Mouse (Mus musculus): ENCODE results near the gene Rps6ka5. TPM values are rescaled to one million over a fixed set of nuclear protein-coding genes. Genes with fewer than 3 reads are reported as not detected.

Rps6ka5 gene
- polyA plus RNA-seq, 1 experiment from 2014 or later = 3.6 TPM

DNA sequence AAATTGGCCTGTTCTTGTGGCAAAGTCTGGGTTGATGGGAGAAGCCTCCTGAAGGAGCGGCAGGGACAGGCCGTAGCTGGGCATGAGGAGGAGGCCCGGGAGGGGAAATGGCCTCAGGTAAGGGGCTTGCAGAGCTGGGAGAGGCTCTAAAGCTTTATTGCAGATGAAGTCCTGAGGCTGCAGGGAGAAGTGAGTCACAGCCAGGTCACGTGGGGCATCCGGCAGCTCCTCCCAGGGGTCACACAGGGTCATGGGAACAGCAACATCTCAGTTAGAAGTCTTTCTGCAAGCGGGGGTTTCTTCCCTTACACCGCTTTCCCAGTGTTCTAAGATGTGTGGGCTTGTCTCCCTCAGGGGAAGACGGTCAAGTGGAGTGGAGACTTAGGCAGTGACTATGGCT lies 197.6 kb downstream of the Rps6ka5 start:
- WGBS = 29% methylated on average over 8 of the region's 8 CpGs
- H3K27ac ChIP-seq (ENCODE audit: low read length) = no peak overlapping the region
- no peak overlapping the region for H3K4me3 ChIP-seq (replicated peaks; ENCODE audit: low read length)
- H3K36me3 ChIP-seq (ENCODE audit: control insufficient read depth, insufficient read depth, low read length) = no peaks in the 10 kb centered on the region
- H3K9me3 ChIP-seq (replicated peaks; ENCODE audit: control insufficient read depth, low read length) = no peaks in the 10 kb centered on the region
- ATAC-seq (ENCODE audit: insufficient read depth, low FRiP score) = peak; percentile 18; the same call in 1 of the 2 replicates
- H3K27me3 ChIP-seq (ENCODE audit: control insufficient read depth, insufficient read depth, low read length) = no peaks in the 10 kb centered on the region
- peak overlapping the region; percentile 52; the same call in 1 of the 2 replicates for H3K9ac ChIP-seq (ENCODE audit: low read length)
- H3K4me1 ChIP-seq (ENCODE audit: control insufficient read depth, insufficient read depth, low read length) = peaks cover 7% of the 10 kb centered on the region
- H3K4me2 ChIP-seq (ENCODE audit: low read depth, low read length) = no peak overlapping the region

DNA sequence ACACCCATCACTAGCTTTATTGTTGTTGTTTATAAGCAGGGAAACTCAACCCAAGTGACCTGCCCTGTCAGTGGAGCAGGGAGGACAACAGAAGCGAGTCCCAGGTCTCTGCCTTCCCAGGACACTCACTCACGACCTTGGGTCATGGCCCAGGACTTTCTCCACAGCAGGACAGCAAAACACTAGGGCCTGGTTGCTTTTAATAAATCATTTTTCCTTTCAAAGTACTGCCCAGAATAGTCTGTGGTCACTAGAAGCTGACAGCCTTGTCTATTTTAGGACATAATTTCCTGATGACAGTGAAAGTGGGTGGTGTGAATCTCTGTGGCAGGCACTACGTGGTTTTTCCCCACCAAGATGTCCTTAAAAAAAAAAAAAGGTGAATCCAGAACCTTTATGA lies 198.5 kb downstream of the Rps6ka5 start:
- no peaks in the 10 kb centered on the region for H3K36me3 ChIP-seq (ENCODE audit: control insufficient read depth, insufficient read depth, low read length)
- peaks cover 7% of the 10 kb centered on the region for H3K4me1 ChIP-seq (ENCODE audit: control insufficient read depth, insufficient read depth, low read length)
- 63% methylated on average over 3 of the region's 3 CpGs for WGBS
- no peaks in the 10 kb centered on the region for H3K9me3 ChIP-seq (replicated peaks; ENCODE audit: control insufficient read depth, low read length)
- H3K4me3 ChIP-seq (replicated peaks; ENCODE audit: low read length) = no peak overlapping the region
- H3K4me2 ChIP-seq (ENCODE audit: low read depth, low read length) = no peak overlapping the region
- no peaks in the 10 kb centered on the region for H3K27me3 ChIP-seq (ENCODE audit: control insufficient read depth, insufficient read depth, low read length)
- H3K27ac ChIP-seq (ENCODE audit: low read length) = no peak overlapping the region
- H3K9ac ChIP-seq (ENCODE audit: low read length) = no peak overlapping the region
- ATAC-seq (ENCODE audit: insufficient read depth, low FRiP score) = no peak

DNA sequence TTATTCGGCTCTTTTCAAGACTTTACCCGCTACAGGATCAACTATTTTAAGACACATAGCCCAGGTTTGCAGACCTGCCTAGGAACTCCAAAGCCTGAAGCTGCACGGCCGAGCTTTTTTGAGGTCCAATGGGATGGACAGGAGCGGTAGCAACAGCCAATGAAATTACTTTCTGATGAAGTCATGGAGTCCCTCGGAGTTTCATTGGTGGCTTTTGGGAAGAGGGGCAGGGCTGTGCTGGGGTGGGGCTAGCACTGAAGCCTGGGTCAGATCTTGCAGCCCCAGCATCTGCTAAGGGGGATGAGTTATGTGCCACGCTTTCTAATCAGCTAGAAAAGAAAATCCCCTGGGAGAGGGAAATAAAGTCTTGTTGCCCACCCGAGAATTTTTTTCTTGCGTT lies 199.0 kb downstream of the Rps6ka5 start:
- H3K9me3 ChIP-seq (replicated peaks; ENCODE audit: control insufficient read depth, low read length) = no peaks in the 10 kb centered on the region
- peak; percentile 92 for ATAC-seq (ENCODE audit: insufficient read depth, low FRiP score)
- H3K9ac ChIP-seq (ENCODE audit: low read length) = no peak overlapping the region
- H3K36me3 ChIP-seq (ENCODE audit: control insufficient read depth, insufficient read depth, low read length) = no peaks in the 10 kb centered on the region
- no peaks in the 10 kb centered on the region for H3K27me3 ChIP-seq (ENCODE audit: control insufficient read depth, insufficient read depth, low read length)
- H3K4me1 ChIP-seq (ENCODE audit: control insufficient read depth, insufficient read depth, low read length) = peaks cover 7% of the 10 kb centered on the region
- H3K27ac ChIP-seq (ENCODE audit: low read length) = no peak overlapping the region
- peak overlapping the region; percentile 23; the same call in 1 of the 2 replicates for H3K4me3 ChIP-seq (replicated peaks; ENCODE audit: low read length)
- peak overlapping the region; percentile 50 for H3K4me2 ChIP-seq (ENCODE audit: low read depth, low read length)
- 13% methylated on average over 9 of the region's 9 CpGs for WGBS

DNA sequence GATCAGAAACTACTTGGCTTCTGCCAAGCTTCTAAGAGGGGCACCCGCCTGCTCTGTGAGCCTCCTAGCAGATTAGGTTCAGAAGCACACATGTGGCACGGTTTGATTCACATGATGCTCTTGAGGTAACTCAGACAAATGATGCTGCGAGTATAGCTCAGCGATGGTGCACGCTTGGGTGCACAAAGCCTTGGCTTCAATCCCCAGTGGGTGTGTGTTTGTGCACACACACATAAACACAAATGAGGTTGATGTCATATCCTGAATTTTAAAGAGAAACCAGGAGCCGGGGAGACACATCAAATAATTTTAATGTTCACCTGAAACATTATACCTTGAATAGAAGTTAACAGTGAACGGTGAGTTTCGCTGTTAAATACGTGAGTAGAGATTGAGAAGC lies 199.5 kb downstream of the Rps6ka5 start:
- no peaks in the 10 kb centered on the region for H3K9me3 ChIP-seq (replicated peaks; ENCODE audit: control insufficient read depth, low read length)
- H3K4me3 ChIP-seq (replicated peaks; ENCODE audit: low read length) = peak overlapping the region; percentile 23; the same call in 1 of the 2 replicates
- no peaks in the 10 kb centered on the region for H3K27me3 ChIP-seq (ENCODE audit: control insufficient read depth, insufficient read depth, low read length)
- peaks cover 7% of the 10 kb centered on the region for H3K4me1 ChIP-seq (ENCODE audit: control insufficient read depth, insufficient read depth, low read length)
- 73% methylated on average over 9 of the region's 9 CpGs for WGBS
- H3K36me3 ChIP-seq (ENCODE audit: control insufficient read depth, insufficient read depth, low read length) = no peaks in the 10 kb centered on the region
- no peak overlapping the region for H3K27ac ChIP-seq (ENCODE audit: low read length)
- H3K9ac ChIP-seq (ENCODE audit: low read length) = no peak overlapping the region
- no peak for ATAC-seq (ENCODE audit: insufficient read depth, low FRiP score)
- H3K4me2 ChIP-seq (ENCODE audit: low read depth, low read length) = peak overlapping the region; percentile 50

DNA sequence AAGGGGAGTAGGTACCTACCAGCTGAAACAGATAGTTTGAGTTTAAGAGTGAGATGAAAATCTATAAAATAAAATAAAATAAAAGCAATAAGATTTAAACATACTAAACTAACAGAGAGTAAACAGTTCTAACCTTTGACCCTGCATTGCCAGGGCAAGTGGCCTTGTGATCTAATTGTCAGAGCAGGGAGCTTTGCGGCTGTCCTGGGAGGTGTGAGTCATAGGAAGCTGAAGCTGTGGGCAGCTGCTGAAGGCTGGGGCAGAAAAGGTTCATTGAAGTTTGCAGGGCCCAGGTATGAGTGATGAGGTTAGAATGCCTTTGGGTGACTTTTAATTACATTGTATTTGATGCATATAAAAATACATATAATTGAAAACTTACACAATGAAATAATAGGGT lies 200.8 kb downstream of the Rps6ka5 start:
- H3K36me3 ChIP-seq (ENCODE audit: control insufficient read depth, insufficient read depth, low read length) = no peaks in the 10 kb centered on the region
- no peak overlapping the region for H3K4me3 ChIP-seq (replicated peaks; ENCODE audit: low read length)
- no peak for ATAC-seq (ENCODE audit: insufficient read depth, low FRiP score)
- H3K27ac ChIP-seq (ENCODE audit: low read length) = no peak overlapping the region
- no peak overlapping the region for H3K9ac ChIP-seq (ENCODE audit: low read length)
- H3K27me3 ChIP-seq (ENCODE audit: control insufficient read depth, insufficient read depth, low read length) = no peaks in the 10 kb centered on the region
- no peak overlapping the region for H3K4me2 ChIP-seq (ENCODE audit: low read depth, low read length)
- no peaks in the 10 kb centered on the region for H3K9me3 ChIP-seq (replicated peaks; ENCODE audit: control insufficient read depth, low read length)
- H3K4me1 ChIP-seq (ENCODE audit: control insufficient read depth, insufficient read depth, low read length) = peaks cover 7% of the 10 kb centered on the region
- WGBS = 39% methylated on average over 1 of the region's 1 CpGs

DNA sequence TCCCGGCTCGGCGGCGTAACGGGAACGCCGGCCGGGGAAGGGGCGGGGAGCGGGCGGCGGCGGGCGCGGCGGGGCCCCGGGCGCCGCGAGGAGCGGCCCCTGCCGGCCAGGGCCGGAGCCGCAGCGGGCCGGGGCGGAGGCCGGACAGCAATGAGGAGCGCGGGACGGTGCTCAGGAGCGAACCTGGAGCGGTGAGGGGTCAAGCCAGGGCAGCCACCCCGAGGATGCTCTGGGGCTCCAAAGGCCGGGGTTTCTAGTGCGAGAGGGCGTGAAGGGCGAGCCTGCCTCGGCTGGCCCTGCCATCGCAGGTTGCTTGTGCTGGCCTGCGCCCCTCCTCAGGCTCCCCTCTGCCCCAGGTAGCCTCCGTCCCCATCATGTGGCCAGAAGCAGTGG lies 206.0 kb downstream of the Rps6ka5 start, which contains the start of gene Ttc7b:
Ttc7b (minus strand) TSS at position 33 of the 393 bp plus-strand sequence.
- H3K4me2 ChIP-seq (ENCODE audit: low read depth, low read length) = peak within 1 kb of the TSS; percentile 90
- WGBS = 1% methylated on average over 41 of the region's 42 CpGs
- peaks cover 21% of the 10 kb centered on the region for H3K4me1 ChIP-seq (ENCODE audit: control insufficient read depth, insufficient read depth, low read length)
- H3K27me3 ChIP-seq (ENCODE audit: control insufficient read depth, insufficient read depth, low read length) = no peaks in the 10 kb centered on the region
- H3K9ac ChIP-seq (ENCODE audit: low read length) = peak within 1 kb of the TSS; percentile 96
- H3K27ac ChIP-seq (ENCODE audit: low read length) = peak within 1 kb of the TSS; percentile 42; the same call in 1 of the 2 replicates
- H3K4me3 ChIP-seq (replicated peaks; ENCODE audit: low read length) = peak within 1 kb of the TSS; percentile 84
- H3K36me3 ChIP-seq (ENCODE audit: control insufficient read depth, insufficient read depth, low read length) = no peaks in the 10 kb centered on the region
- ATAC-seq (ENCODE audit: insufficient read depth, low FRiP score) = peak; percentile 79
- no peaks in the 10 kb centered on the region for H3K9me3 ChIP-seq (replicated peaks; ENCODE audit: control insufficient read depth, low read length)

DNA sequence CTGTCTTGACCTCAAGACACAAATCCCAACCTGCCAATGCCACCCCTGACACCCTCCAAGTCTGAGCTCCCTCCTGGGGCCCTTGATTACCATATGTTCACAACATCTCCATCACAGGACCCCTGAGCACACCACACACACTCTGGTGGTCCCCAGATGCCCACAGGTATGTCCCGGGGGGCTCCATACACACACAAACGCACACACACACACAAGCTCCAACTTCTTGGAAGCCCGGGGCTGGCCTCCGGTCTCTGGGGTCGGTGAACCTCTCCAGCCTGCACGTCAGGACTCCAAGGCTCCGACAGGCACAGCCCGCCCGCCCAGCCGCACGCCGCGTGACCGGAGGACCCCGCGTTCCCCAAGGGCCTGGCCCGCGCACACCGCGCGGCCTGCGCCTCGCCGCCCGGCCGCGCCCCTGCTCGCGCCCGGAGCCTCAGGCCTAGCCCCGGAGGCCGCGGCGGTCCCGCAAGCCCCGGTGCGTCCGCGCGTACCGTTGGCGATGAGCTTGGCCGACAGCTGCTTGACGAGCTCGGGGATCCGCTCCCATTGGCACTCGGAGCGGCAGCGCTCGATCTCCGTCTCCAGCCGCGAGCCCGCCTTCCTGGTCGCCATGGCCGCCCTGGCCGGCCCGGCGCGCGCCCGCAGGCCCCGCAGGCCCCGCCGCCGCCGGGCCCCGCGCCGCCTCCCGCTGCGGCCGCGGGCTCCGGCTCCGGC lies 206.5 kb downstream of the Rps6ka5 start:
- Histone ChIP-seq H3K36me3 (ENCODE audit: control insufficient read depth, insufficient read depth, low read length) (no peaks in the 10 kb centered on the region), H3K4me1 (ENCODE audit: control insufficient read depth, insufficient read depth, low read length) (peaks cover 21% of the 10 kb centered on the region), H3K27me3 (ENCODE audit: control insufficient read depth, insufficient read depth, low read length) (no peaks in the 10 kb centered on the region), H3K9ac (ENCODE audit: low read length) (peak overlapping the region; percentile 96), H3K9me3 (replicated peaks; ENCODE audit: control insufficient read depth, low read length) (no peaks in the 10 kb centered on the region), H3K27ac (ENCODE audit: low read length) (peak overlapping the region; percentile 42; the same call in 1 of the 2 replicates), H3K4me2 (ENCODE audit: low read depth, low read length) (peak overlapping the region; percentile 90), H3K4me3 (replicated peaks; ENCODE audit: low read length) (peak overlapping the region; percentile 84)
- ATAC-seq (ENCODE audit: insufficient read depth, low FRiP score) = peak; percentile 53; the same call in 1 of the 2 replicates
- under 1% methylated on average over 69 of the region's 76 CpGs for WGBS

DNA sequence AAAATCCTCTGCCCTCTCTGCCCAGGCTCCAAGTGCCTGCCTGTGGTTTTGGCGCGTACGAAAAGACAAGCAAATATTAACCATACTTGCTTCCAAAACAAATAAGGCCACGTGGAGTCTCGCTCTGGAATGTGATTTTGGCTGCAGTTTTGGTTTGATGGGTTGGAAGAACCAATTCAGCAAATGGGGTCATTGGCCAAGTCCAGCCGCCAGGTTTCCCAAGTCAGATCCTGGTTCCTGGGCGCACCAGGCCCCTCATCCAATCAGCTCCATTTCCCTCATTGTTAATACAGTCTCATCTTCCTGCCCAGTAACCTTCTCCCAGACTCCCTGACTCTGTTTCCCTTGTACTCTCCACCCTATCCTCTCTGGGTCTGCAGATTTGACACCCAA lies 207.1 kb downstream of the Rps6ka5 start:
- WGBS = 47% methylated on average over 7 of the region's 7 CpGs
- Histone ChIP-seq H3K27ac (ENCODE audit: low read length) (peak overlapping the region; percentile 42; the same call in 1 of the 2 replicates), H3K27me3 (ENCODE audit: control insufficient read depth, insufficient read depth, low read length) (no peaks in the 10 kb centered on the region)

DNA sequence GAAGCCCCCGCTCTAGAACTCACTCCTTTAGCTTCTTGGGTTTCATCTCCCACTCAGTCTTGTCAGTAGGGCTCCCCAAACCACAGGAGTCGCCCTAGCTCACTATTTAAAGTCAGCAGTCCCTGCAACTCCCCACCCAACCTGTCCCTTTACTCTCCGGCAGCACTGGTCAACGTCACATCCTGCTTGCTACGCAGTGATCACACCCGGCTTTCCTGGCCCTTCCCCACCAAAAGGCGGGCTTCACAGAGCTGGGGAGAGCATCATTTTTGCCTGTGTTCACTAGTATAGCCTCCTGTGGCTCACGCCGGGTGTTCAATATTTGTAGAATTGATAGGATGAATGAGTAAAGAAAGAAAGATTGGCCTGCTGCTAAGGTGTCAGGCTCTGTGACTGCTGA lies 209.4 kb downstream of the Rps6ka5 start:
- Histone ChIP-seq H3K9ac (ENCODE audit: low read length) (no peak overlapping the region), H3K4me2 (ENCODE audit: low read depth, low read length) (no peak overlapping the region), H3K27ac (ENCODE audit: low read length) (no peak overlapping the region), H3K9me3 (replicated peaks; ENCODE audit: control insufficient read depth, low read length) (no peaks in the 10 kb centered on the region), H3K36me3 (ENCODE audit: control insufficient read depth, insufficient read depth, low read length) (no peaks in the 10 kb centered on the region), H3K4me1 (ENCODE audit: control insufficient read depth, insufficient read depth, low read length) (peaks cover 21% of the 10 kb centered on the region), H3K4me3 (replicated peaks; ENCODE audit: low read length) (no peak overlapping the region), H3K27me3 (ENCODE audit: control insufficient read depth, insufficient read depth, low read length) (no peaks in the 10 kb centered on the region)
- WGBS = 71% methylated on average over 9 of the region's 9 CpGs
- no peak for ATAC-seq (ENCODE audit: insufficient read depth, low FRiP score)

More for the DNA sequence above, 207.1 kb downstream of the Rps6ka5 start:
- ATAC-seq (ENCODE audit: insufficient read depth, low FRiP score) = no peak
- Histone ChIP-seq H3K4me1 (ENCODE audit: control insufficient read depth, insufficient read depth, low read length) (peaks cover 21% of the 10 kb centered on the region), H3K4me3 (replicated peaks; ENCODE audit: low read length) (peak overlapping the region; percentile 84), H3K9me3 (replicated peaks; ENCODE audit: control insufficient read depth, low read length) (no peaks in the 10 kb centered on the region), H3K36me3 (ENCODE audit: control insufficient read depth, insufficient read depth, low read length) (no peaks in the 10 kb centered on the region), H3K9ac (ENCODE audit: low read length) (peak overlapping the region; percentile 96), H3K4me2 (ENCODE audit: low read depth, low read length) (peak overlapping the region; percentile 90)
